Mouse (Mus musculus) heart, postnatal 10 days (tissue): ENCODE measurements around the gene Pxmp2. TPM values are rescaled to one million over a fixed set of nuclear protein-coding genes. Genes with fewer than 3 reads are reported as not detected.

ENCODE experiments used
- DNase-seq, 2 experiments: peaks; one replicate each; pipeline ENCODE4 v3.0.0; 2021
- intact Hi-C: fragments of 180-260 bp; cut with DNase I; formaldehyde crosslinking; loops from one replicate; pipeline ENCODE4 v1.15.1; 2025
- total RNA-seq, 2 experiments: library from RNA; stranded (reverse); gene quantifications; 2 replicates each; pipeline ENCODE4 v1.2.3; 2021

Pxmp2 gene
- total RNA-seq, 2 experiments from 2014 or later = 25.6 to 28.5 TPM

GRCm38 (mm10) chr5:110231638-110232037 lies 54.3 kb downstream of the Pxmp2 start:
- peak in 1 of 2 experiments; percentile 10 for DNase-seq
- intact Hi-C loops = no loop called here

DNA sequence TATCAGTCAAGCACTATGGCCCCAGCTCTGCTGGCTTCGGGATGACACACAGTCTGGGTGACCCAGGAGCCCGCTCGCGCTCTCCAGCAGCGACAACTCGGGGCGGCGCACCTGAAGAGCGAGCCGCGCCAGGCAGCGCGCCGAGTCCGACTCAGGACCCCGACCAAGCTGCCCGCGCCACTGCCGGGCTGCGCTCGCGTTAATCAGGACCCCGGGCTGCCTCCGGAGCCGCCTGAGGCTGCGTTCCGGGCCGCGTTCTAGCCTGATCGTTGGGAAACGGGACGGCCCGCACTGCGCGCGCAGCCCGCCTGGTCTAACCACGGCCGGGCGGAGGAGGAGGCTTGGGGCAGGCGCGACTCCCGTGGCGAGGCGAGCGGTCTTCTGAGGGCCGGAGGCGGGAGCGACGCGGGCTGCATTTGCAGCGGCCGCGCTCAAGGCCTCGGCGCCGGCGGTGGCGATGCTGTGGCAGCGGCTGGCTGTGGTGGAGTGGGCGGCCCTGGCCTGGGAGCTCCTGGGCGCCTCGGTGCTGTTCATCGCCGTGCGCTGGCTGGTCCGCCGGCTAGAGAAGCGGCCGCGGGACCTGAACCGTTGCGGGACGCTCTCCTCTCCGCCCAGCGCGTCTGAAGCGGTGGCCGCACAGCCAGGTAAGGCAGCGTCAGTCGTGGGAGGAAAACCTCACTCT lies 55.1 kb downstream of the Pxmp2 start, which contains the start of gene Ankle2:
Ankle2 (plus strand) TSS at position 225 of the 682 bp plus-strand sequence.
- peak; percentile 95 for DNase-seq
- intact Hi-C loops = no loop called here

DNA sequence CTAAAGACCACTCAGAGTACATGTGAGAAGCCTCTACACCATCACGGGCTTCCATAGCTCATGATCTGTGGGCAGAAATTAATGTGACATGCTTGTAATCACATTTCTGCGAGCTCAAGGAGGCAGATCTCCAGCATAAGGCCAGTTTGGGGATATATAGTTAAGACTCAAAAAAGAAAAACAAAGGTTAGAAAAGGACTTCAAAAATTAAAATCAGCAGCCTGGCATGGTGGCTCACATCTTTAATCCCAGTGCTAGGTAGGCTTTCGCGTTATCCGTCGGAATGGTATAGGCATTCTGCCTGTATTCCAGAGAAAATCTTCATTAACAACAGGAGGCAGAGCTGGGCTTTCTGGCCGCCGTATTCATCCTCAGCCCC lies 55.6 kb downstream of the Pxmp2 start:
- intact Hi-C loops = no loop called here
- no peak for DNase-seq

DNA sequence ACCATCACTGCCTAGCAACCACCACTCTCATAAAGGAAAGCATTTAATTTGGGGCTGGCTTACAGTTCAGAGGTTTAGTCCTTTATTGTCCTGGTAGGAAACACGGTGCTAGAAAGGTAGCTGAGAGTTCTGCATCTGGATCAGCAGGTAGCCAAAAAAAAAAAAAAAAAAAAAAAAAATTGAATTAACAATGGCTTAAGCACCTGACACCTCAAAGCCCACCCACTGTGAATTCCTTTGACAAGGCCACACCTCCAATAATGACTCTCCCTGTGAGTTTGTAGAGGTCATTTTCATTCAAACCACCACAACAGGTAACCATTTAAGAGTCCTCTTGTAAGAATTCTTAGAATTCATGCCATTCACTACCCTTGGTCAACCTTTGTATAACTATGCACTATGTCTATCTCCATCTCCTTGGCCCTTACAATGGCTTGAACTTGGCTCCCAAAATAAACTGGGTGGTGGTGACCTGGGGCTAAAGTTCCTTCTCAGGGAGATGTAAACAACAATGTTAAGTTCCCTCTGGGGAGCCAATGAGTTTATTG lies 58.6 kb downstream of the Pxmp2 start:
- intact Hi-C loops = no loop called here
- DNase-seq = no peak

GRCm38 (mm10) chr5:110225056-110225455 lies 60.9 kb downstream of the Pxmp2 start:
- intact Hi-C loops = no loop called here
- no peak for DNase-seq

Other genes with a start within 250 kb of the Pxmp2 start
- gene Gm17655, start 213.7 kb downstream of the Pxmp2 start, total RNA-seq = 1 to 10 TPM; 1.2 to 5.3 TPM
- gene Gm35315, start 191.8 kb downstream of the Pxmp2 start, total RNA-seq = under 1 TPM in 1 of 2 experiments, not detected in 1; 0.07 TPM
- not detected for gene Plcxd1, start 186.2 kb downstream of the Pxmp2 start, total RNA-seq
- 10 to 100 TPM; 29.8 to 30.1 TPM for gene Gtpbp6, start 178.0 kb downstream of the Pxmp2 start, total RNA-seq
- gene Zfp605, start 176.1 kb downstream of the Pxmp2 start, total RNA-seq = 1 to 10 TPM; 3.4 to 3.7 TPM
- 10 to 100 TPM; 21.6 to 22.1 TPM for gene Chfr, start 150.3 kb downstream of the Pxmp2 start, total RNA-seq
- gene Golga3, start 109.5 kb downstream of the Pxmp2 start, total RNA-seq = 10 to 100 TPM; 35.3 to 39.5 TPM
- gene Ankle2, start 55.2 kb downstream of the Pxmp2 start, total RNA-seq = 10 to 100 TPM; 28.6 to 34.9 TPM
- 10 to 100 TPM; 35.5 to 39.0 TPM for gene Pgam5, start 16.3 kb downstream of the Pxmp2 start, total RNA-seq
- 1 to 10 TPM; 7.4 to 9.1 TPM for gene Pole, start 120 bp upstream of the Pxmp2 start, total RNA-seq
- not detected for gene P2rx2, start 57.0 kb upstream of the Pxmp2 start, total RNA-seq
- not detected for gene Lrcol1, start 58.5 kb upstream of the Pxmp2 start, total RNA-seq
- gene Fbrsl1, start 162.3 kb upstream of the Pxmp2 start, total RNA-seq = 10 to 100 TPM; 51.1 to 55.1 TPM